ENCODE assay signal across 10 mouse cellular contexts in the genomic region with DNA sequence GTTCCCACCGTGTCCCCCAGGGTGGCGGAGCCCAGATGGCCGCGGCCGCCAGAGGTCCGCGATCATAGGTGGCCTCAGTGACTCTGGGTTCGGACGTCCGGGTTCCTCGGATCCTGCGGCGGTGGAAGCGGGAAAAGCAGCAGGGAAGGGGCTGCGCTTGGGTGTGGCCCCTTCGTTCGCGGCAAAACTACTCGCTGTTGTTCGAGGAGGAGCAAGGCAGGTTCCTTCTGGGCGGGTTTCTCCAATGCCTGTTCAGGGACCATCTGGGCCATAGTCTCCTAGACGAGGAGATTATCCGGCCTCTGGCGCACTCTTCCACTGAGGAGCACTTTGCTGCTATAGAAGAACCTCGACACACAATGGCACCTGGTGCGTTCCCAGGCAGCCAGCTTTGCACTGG. TPM values are rescaled to one million over a fixed set of nuclear protein-coding genes. Genes with fewer than 3 reads are reported as not detected.
DNase-seq lines count a peak whose midpoint lies in the region; ATAC-seq lines count a peak whose summit lies in the region.
"Had no signal": no experiment of that assay in that cellular context is flagged by ENCODE, and none has a peak within 500 bp of the region (broad histone marks: within the 10 kb centered on the region; RNA-seq: fewer than 3 reads in every experiment).

No protein-coding gene starts in this region.

- H3K4me2 ChIP-seq in kidney, embryonic 15.5 days, result peak overlapping the region; percentile 50
- peak overlapping the region; percentile 36 for H3K4me2 ChIP-seq in hindbrain, embryonic 12.5 days (replicated peaks)
- H3K4me2 ChIP-seq in midbrain, embryonic 14.5 days (ENCODE audit: low read length), result no peak overlapping the region; the same call in 1 of the 2 replicates

- 1% methylated on average over 26 of the region's 26 CpGs for WGBS in kidney, embryonic 15.5 days
- 1% methylated on average over 26 of the region's 26 CpGs for WGBS in hindbrain, embryonic 12.5 days
- 1% methylated on average over 26 of the region's 26 CpGs for WGBS in midbrain, embryonic 14.5 days

- ATAC-seq in kidney, embryonic 15.5 days (replicated peaks; ENCODE audit: low FRiP score), result no peak
- ATAC-seq in hindbrain, embryonic 12.5 days (ENCODE audit: low FRiP score), result no peak
- ATAC-seq in midbrain, embryonic 14.5 days (ENCODE audit: low FRiP score, low TSS enrichment), result no peak
- ATAC-seq: lung, postnatal 0 days had no signal

- peak overlapping the region; percentile 27 for H3K4me3 ChIP-seq in kidney, embryonic 15.5 days (replicated peaks)
- peak overlapping the region; percentile 7; the same call in 1 of the 2 replicates for H3K4me3 ChIP-seq in hindbrain, embryonic 12.5 days
- no peak overlapping the region for H3K4me3 ChIP-seq in midbrain, embryonic 14.5 days (replicated peaks; ENCODE audit: low read depth, low read length)

- no peaks in the 10 kb centered on the region for H3K36me3 ChIP-seq in kidney, embryonic 15.5 days
- no peaks in the 10 kb centered on the region for H3K36me3 ChIP-seq in hindbrain, embryonic 12.5 days
- no peaks in the 10 kb centered on the region for H3K36me3 ChIP-seq in midbrain, embryonic 14.5 days (ENCODE audit: control insufficient read depth, insufficient read depth, low read length)

- 0 out of 2 replicates have a peak, but pooled peaks cover 4% of the 10 kb centered on the region for H3K9me3 ChIP-seq in kidney, embryonic 15.5 days (replicated peaks)
- H3K9me3 ChIP-seq in hindbrain, embryonic 12.5 days (replicated peaks), result no peaks in the 10 kb centered on the region
- H3K9me3 ChIP-seq in midbrain, embryonic 14.5 days (ENCODE audit: control insufficient read depth, low read length), result no peaks in the 10 kb centered on the region; the same call in 1 of the 2 replicates

- no peak overlapping the region for H3K27ac ChIP-seq in kidney, embryonic 15.5 days
- no peak overlapping the region for H3K27ac ChIP-seq in hindbrain, embryonic 12.5 days
- H3K27ac ChIP-seq in midbrain, embryonic 14.5 days (replicated peaks; ENCODE audit: low read depth, low read length), result no peak overlapping the region

- no peak for DNase-seq in kidney, adult 11 months
- DNase-seq in embryo, embryonic 10.5 days (ENCODE audit: low spot score), result peak; percentile 48
- peak; percentile 35 for DNase-seq in midbrain, embryonic 14.5 days
- no peak for DNase-seq in urinary bladder, postnatal 25 days (ENCODE audit: low spot score)
- no peak for DNase-seq in adipocyte (ENCODE audit: low spot score)
- DNase-seq: kidney, adult 9 months; right cerebral cortex, postnatal 25 days had no signal

- peaks cover 21% of the 10 kb centered on the region for H3K4me1 ChIP-seq in kidney, embryonic 15.5 days
- peaks cover 7% of the 10 kb centered on the region; the same call in 1 of the 2 replicates for H3K4me1 ChIP-seq in hindbrain, embryonic 12.5 days
- no peaks in the 10 kb centered on the region for H3K4me1 ChIP-seq in midbrain, embryonic 14.5 days (ENCODE audit: control insufficient read depth, insufficient read depth, low read length)

- H3K9ac ChIP-seq in kidney, embryonic 15.5 days, result no peak overlapping the region
- H3K9ac ChIP-seq in hindbrain, embryonic 12.5 days, result no peak overlapping the region
- no peak overlapping the region for H3K9ac ChIP-seq in midbrain, embryonic 14.5 days (replicated peaks; ENCODE audit: low read length)

- peaks cover 95% of the 10 kb centered on the region for H3K27me3 ChIP-seq in kidney, embryonic 15.5 days
- H3K27me3 ChIP-seq in hindbrain, embryonic 12.5 days, result peaks cover 92% of the 10 kb centered on the region
- H3K27me3 ChIP-seq in midbrain, embryonic 14.5 days (ENCODE audit: control insufficient read depth, insufficient read depth, low read length), result peaks cover 89% of the 10 kb centered on the region

RNA-seq across cellular contexts. Expression of gene BC107364, which starts 47.7 kb away (rescaled TPM):
- 0.15 TPM in 1 of 2 replicates, not detected in the other for polyA plus RNA-seq in kidney, embryonic 15.5 days (2015; fragmentation: Nextera tagmentation; extraction: Ambion mirVana)
- not detected in 2 replicates for polyA plus RNA-seq in hindbrain, embryonic 12.5 days (2016; fragmentation: Nextera tagmentation; extraction: Ambion mirVana)
- polyA plus RNA-seq in midbrain, embryonic 14.5 days (2014; fragmentation: Nextera tagmentation; extraction: Ambion mirVana), result not detected in 2 replicates

Comparison
In these comparisons a context has a peak if more than half of its experiments do, and no peak if none do; other contexts are left out.
1. DNase-seq: peak in embryo, embryonic 10.5 days (single experiment) and midbrain, embryonic 14.5 days (single experiment); none in kidney, adult 11 months (single experiment), urinary bladder, postnatal 25 days (single experiment) and adipocyte (single experiment).